Mouse (Mus musculus) stomach, postnatal 0 days (tissue): ENCODE data around the gene App.

Experiments used
- CTCF ChIP-seq: IDR thresholded peaks from 2 replicates; pipeline ENCODE4 v1.5.1; 2016; ENCODE audit warnings: antibody characterized with exemption, low read depth, mild to moderate bottlenecking, moderate library complexity
- EP300 ChIP-seq: optimal IDR thresholded peaks from 2 replicates; pipeline ENCODE3; 2016; ENCODE audit warnings: antibody characterized with exemption

DNA sequence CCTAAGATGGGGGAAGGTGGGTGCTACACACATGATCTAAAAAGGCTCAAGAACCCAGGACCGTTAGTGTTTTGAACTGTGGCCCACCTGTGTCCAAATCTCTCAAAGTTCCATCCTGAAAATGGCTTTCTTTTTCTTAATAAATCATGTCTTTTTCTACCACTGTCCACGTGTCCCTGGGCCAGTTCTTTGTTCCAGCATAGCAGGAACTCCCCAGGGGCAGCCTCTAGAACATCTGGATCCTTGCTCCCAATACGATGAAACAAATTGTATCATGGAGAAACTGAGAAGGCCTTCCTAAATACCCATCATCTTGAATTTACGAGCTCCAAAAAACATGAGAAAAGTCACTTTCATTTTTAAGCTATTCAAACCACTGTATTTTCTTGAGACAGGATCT is 182.6 kb downstream of the App start:
- TF ChIP-seq CTCF (no peak), EP300 (no peak)
